9 mouse cellular contexts compared by ENCODE assay signal in the genomic region with DNA sequence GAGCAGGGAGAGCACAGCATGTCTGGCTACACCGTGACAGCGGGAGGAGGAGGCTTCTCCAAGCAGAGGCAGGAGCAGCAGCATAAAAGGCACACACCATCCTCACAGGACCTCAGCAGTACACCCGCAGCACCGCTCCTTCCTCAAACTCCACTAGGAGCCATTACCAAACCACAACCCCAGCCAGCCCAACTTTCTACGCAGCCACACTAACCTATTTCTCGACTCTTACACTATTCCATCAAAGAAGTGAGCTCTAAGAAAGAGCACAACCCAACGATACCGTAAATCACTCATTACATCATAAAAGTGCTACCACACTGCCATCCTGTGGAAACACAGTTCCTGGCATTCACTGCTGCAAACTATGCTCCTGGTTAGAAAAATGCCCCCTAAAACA. TPM values are rescaled to one million over a fixed set of nuclear protein-coding genes. Genes with fewer than 3 reads are reported as not detected.
DNase-seq lines count a peak whose midpoint lies in the region; ATAC-seq and TF ChIP-seq lines count a peak whose summit lies in the region.
"Had no signal": no experiment of that assay in that cellular context is flagged by ENCODE, and none has a peak within 500 bp of the region (broad histone marks: within the 10 kb centered on the region; RNA-seq: fewer than 3 reads in every experiment).

No protein-coding gene starts in this region.

- no peaks in the 10 kb centered on the region; the same call in 1 of the 2 replicates for H3K36me3 ChIP-seq in kidney, adult 2 months (ENCODE audit: control insufficient read depth, insufficient read depth, low read length)
- peaks cover 31% of the 10 kb centered on the region for H3K36me3 ChIP-seq in kidney, embryonic 14.5 days (ENCODE audit: control insufficient read depth, insufficient read depth, low read length)

- TF ChIP-seq POLR2A in kidney, adult 2 months (IDR thresholded peaks at IDR 0.05; ENCODE audit: low read depth, low read length), result no peak

- DNase-seq in adrenal gland, postnatal 14 days, result peak; percentile 30
- DNase-seq in adrenal gland, adult 18-20 months (ENCODE audit: low spot score in 2 of 2), result no peak
- peak; percentile 32 for DNase-seq in kidney, adult 9 months
- DNase-seq in kidney, adult 2 months, result no peak
- peak; percentile 33 for DNase-seq in adipocyte (ENCODE audit: low spot score)
- no peak for DNase-seq in left cerebral cortex, adult 2 months (ENCODE audit: extremely low spot score in 1 of 2, low spot score in 2 of 2)
- DNase-seq in natural killer cell, adult 2 months (ENCODE audit: low spot score in 2 of 2), result no peak

- intact Hi-C loops in left cerebral cortex, adult 2 months (cut with DNase I), result loop anchor here (5.0 to 10.0 kb wide), 4 partner anchors 174 to 467 kb away; a partner anchor contains a TSS

- no peak overlapping the region for H3K4me2 ChIP-seq in kidney, embryonic 14.5 days (replicated peaks; ENCODE audit: low read depth, low read length)
- H3K4me2 ChIP-seq: embryonic facial prominence, embryonic 12.5 days had no signal

- no peaks in the 10 kb centered on the region for H3K4me1 ChIP-seq in kidney, adult 2 months (ENCODE audit: control insufficient read depth, insufficient read depth, low read length)
- peaks cover 3% of the 10 kb centered on the region; the same call in 1 of the 2 replicates for H3K4me1 ChIP-seq in kidney, embryonic 14.5 days (ENCODE audit: control insufficient read depth, insufficient read depth, low read length)
- H3K4me1 ChIP-seq: embryonic facial prominence, embryonic 12.5 days had no signal

- TF ChIP-seq CTCF in kidney, adult 2 months (conservative IDR thresholded peaks at IDR 0.05; ENCODE audit: insufficient read depth, insufficient read length, low read depth, low read length), result no peak
- peak; percentile 72 for TF ChIP-seq CTCF in left cerebral cortex, adult 2 months (IDR thresholded peaks at IDR 0.05)

- no peak overlapping the region for H3K4me3 ChIP-seq in kidney, adult 2 months (ENCODE audit: insufficient read depth, low read depth, low read length)
- no peak overlapping the region; the same call in 1 of the 2 replicates for H3K4me3 ChIP-seq in left cerebral cortex, adult 2 months
- no peak overlapping the region for H3K4me3 ChIP-seq in kidney, embryonic 14.5 days (ENCODE audit: low read length)
- H3K4me3 ChIP-seq: embryonic facial prominence, embryonic 12.5 days had no signal

- no peak overlapping the region for H3K27ac ChIP-seq in kidney, adult 2 months (ENCODE audit: insufficient read depth, low read depth, low read length)
- no peak overlapping the region for H3K27ac ChIP-seq in left cerebral cortex, adult 2 months
- H3K27ac ChIP-seq in kidney, embryonic 14.5 days (ENCODE audit: low read depth, low read length), result no peak overlapping the region
- H3K27ac ChIP-seq: embryonic facial prominence, embryonic 12.5 days had no signal

- WGBS in kidney, adult 2 months, result 62% methylated on average over 8 of the region's 8 CpGs
- 79% methylated on average over 8 of the region's 8 CpGs for WGBS in kidney, embryonic 14.5 days

- no peaks in the 10 kb centered on the region for H3K27me3 ChIP-seq in kidney, adult 2 months (replicated peaks; ENCODE audit: control insufficient read depth, insufficient read depth, low read length)
- no peaks in the 10 kb centered on the region for H3K27me3 ChIP-seq in kidney, embryonic 14.5 days (ENCODE audit: control insufficient read depth, insufficient read depth, low read length)
- H3K27me3 ChIP-seq: embryonic facial prominence, embryonic 12.5 days had no signal

- ATAC-seq in kidney, embryonic 14.5 days (ENCODE audit: low FRiP score, low TSS enrichment), result no peak

- no peaks in the 10 kb centered on the region for H3K9me3 ChIP-seq in kidney, embryonic 14.5 days (ENCODE audit: control insufficient read depth, low read length)
- H3K9me3 ChIP-seq: embryonic facial prominence, embryonic 12.5 days had no signal

- H3K9ac ChIP-seq in kidney, embryonic 14.5 days (ENCODE audit: low read depth, low read length), result no peak overlapping the region
- H3K9ac ChIP-seq: embryonic facial prominence, embryonic 12.5 days had no signal

RNA-seq across cellular contexts. Expression of a gene that starts 48.8 kb away (rescaled TPM):
- total RNA-seq in adrenal gland, postnatal 14 days (2021), result 117 and 124 TPM in 2 replicates
- 100 to 1,000 TPM; 123 to 124 TPM for total RNA-seq in adrenal gland, adult 18-20 months (2021)
- polyA plus RNA-seq in kidney, adult 2 months (2012; rRNA removed), result 45.9 and 48.9 TPM in 2 replicates
- 10 to 100 TPM; 87.7 to 92.9 TPM for total RNA-seq in left cerebral cortex, adult 2 months (2021)
- 58.6 and 124 TPM in 2 replicates for polyA plus RNA-seq in kidney, embryonic 14.5 days (2014; fragmentation: Nextera tagmentation; extraction: Ambion mirVana)

Comparison
In these comparisons a context has a peak if more than half of its experiments do, and no peak if none do; other contexts are left out.
1. DNase-seq: peak in adrenal gland, postnatal 14 days (single experiment), kidney, adult 9 months (single experiment) and adipocyte (single experiment); none in adrenal gland, adult 18-20 months (0 of 2), kidney, adult 2 months (single experiment), left cerebral cortex, adult 2 months (0 of 2) and natural killer cell, adult 2 months (0 of 2).